Mouse (Mus musculus) bone marrow, adult 2 months (tissue): ENCODE measurements around the gene Rph3al. TPM values are rescaled to one million over a fixed set of nuclear protein-coding genes. Genes with fewer than 3 reads are reported as not detected.

Experiments used
- H3K27ac ChIP-seq: fragments of 200-500 bp; 2 replicates; pipeline ENCODE4 v1.5.1; 2012; ENCODE audit warnings: low read depth, mild to moderate bottlenecking, control low read depth, inconsistent platforms, low read length; ENCODE audit not compliant: control insufficient read depth, poor library complexity, insufficient read depth
- H3K4me1 ChIP-seq: fragments of 200-500 bp; 2 replicates; pipeline ENCODE4 v1.6.1; 2011; ENCODE audit warnings: low read length; ENCODE audit not compliant: control insufficient read depth, insufficient read depth
- H3K4me3 ChIP-seq: fragments of 200-500 bp; replicated peaks from 2 replicates; pipeline ENCODE3; 2011; ENCODE audit warnings: mild to moderate bottlenecking, low read depth, low read length, control low read depth; ENCODE audit not compliant: control insufficient read depth
- CTCF ChIP-seq: fragments of 200-500 bp; IDR thresholded peaks from 2 replicates; pipeline ENCODE4 v1.5.1; 2011; ENCODE audit warnings: low read length, control low read depth; ENCODE audit not compliant: control insufficient read depth, insufficient read depth
- POLR2A ChIP-seq: fragments of 200-500 bp; IDR thresholded peaks from 2 replicates; pipeline ENCODE4 v1.6.1; 2011; ENCODE audit warnings: low read depth, mild to moderate bottlenecking, control low read depth, low read length, borderline replicate concordance; ENCODE audit not compliant: control insufficient read depth
- WGBS: fragments of 180-500 bp; shearing (Covaris S2); methylation state at CpG from one replicate; pipeline ENCODE4 v1.1.7; 2018; 5-methylcytosine and 5-hydroxymethylcytosine counted together
- polyA plus RNA-seq: library from polyadenylated mRNA; stranded (reverse); fragments of >200 nt; gene quantifications from 2 replicates; pipeline ENCODE4 v1.2.4, GENCODE M21; 2011; ENCODE audit warnings: low replicate concordance; ENCODE audit not compliant: missing spikeins, insufficient read depth, insufficient read length

The Rph3al gene
- polyA plus RNA-seq, 1 experiment = 5.0 TPM

- no peak overlapping the region for H3K4me3 ChIP-seq
- TF ChIP-seq CTCF = no peak
- TF ChIP-seq POLR2A = no peak
- H3K27ac ChIP-seq = no peak overlapping the region
- no peaks in the 10 kb centered on the region for H3K4me1 ChIP-seq
- WGBS = 60% methylated on average over 12 of the region's 12 CpGs
Observed at GRCm38 (mm10) chr11:75894791-75895420, 43.3 kb downstream of the Rph3al start.

- Histone ChIP-seq H3K4me1 (no peaks in the 10 kb centered on the region), H3K27ac (no peak overlapping the region), H3K4me3 (no peak overlapping the region)
- 71% methylated on average over 2 of the region's 2 CpGs for WGBS
- no peak for TF ChIP-seq POLR2A
- no peak for TF ChIP-seq CTCF
Observed at GRCm38 (mm10) chr11:75893956-75894355, 44.3 kb downstream of the Rph3al start.

GRCm38 (mm10) chr11:75887349-75887748, 50.9 kb downstream of the Rph3al start:
- Histone ChIP-seq H3K27ac (no peak overlapping the region), H3K4me1 (no peaks in the 10 kb centered on the region), H3K4me3 (no peak overlapping the region)
- TF ChIP-seq POLR2A (no peak), CTCF (no peak)
- 86% methylated on average over 3 of the region's 3 CpGs for WGBS

- no peaks in the 10 kb centered on the region for H3K4me1 ChIP-seq
- TF ChIP-seq POLR2A (no peak), CTCF (no peak)
- WGBS = 12% methylated on average over 3 of the region's 3 CpGs
- no peak overlapping the region for H3K27ac ChIP-seq
- H3K4me3 ChIP-seq = no peak overlapping the region
Observed at GRCm38 (mm10) chr11:75881234-75881633, 57.0 kb downstream of the Rph3al start.

GRCm38 (mm10) chr11:75880064-75880463, 58.2 kb downstream of the Rph3al start:
- WGBS = 53% methylated on average over 8 of the region's 8 CpGs
- no peak for TF ChIP-seq POLR2A
- no peak for TF ChIP-seq CTCF
- H3K27ac ChIP-seq = no peak overlapping the region
- H3K4me1 ChIP-seq = no peaks in the 10 kb centered on the region
- H3K4me3 ChIP-seq = no peak overlapping the region

- Histone ChIP-seq H3K4me3 (no peak overlapping the region), H3K27ac (no peak overlapping the region), H3K4me1 (no peaks in the 10 kb centered on the region)
- 77% methylated on average over 8 of the region's 8 CpGs for WGBS
- TF ChIP-seq POLR2A (no peak), CTCF (no peak)
Observed at GRCm38 (mm10) chr11:75878460-75878859, 59.8 kb downstream of the Rph3al start.

GRCm38 (mm10) chr11:75876043-75876780, 62.0 kb downstream of the Rph3al start:
- no peak overlapping the region for H3K27ac ChIP-seq
- H3K4me3 ChIP-seq = no peak overlapping the region
- no peak for TF ChIP-seq CTCF
- TF ChIP-seq POLR2A = no peak
- WGBS = 32% methylated on average over 15 of the region's 15 CpGs
- no peaks in the 10 kb centered on the region for H3K4me1 ChIP-seq

GRCm38 (mm10) chr11:75871688-75872087, 66.5 kb downstream of the Rph3al start:
- no peaks in the 10 kb centered on the region for H3K4me1 ChIP-seq
- 82% methylated on average over 1 of the region's 1 CpGs for WGBS
- H3K4me3 ChIP-seq = no peak overlapping the region
- H3K27ac ChIP-seq = no peak overlapping the region
- TF ChIP-seq POLR2A = no peak
- no peak for TF ChIP-seq CTCF
